In genomic region chr1:133165111-133165510, GRCm38 (mm10) we compare ENCODE assay signal across 8 mouse cellular contexts. TPM values are rescaled to one million over a fixed set of nuclear protein-coding genes. Genes with fewer than 3 reads are reported as not detected.
DNase-seq lines count a peak whose midpoint lies in the region; ATAC-seq and TF ChIP-seq lines count a peak whose summit lies in the region.

No protein-coding gene starts in this region.

- no peak overlapping the region for H3K27ac ChIP-seq in forebrain, embryonic 11.5 days (ENCODE audit: low read depth, low read length)
- no peak overlapping the region for H3K27ac ChIP-seq in forebrain, postnatal 0 days (ENCODE audit: low read depth, low read length)
- H3K27ac ChIP-seq in hindbrain, postnatal 0 days = no peak overlapping the region
- H3K27ac ChIP-seq in midbrain, embryonic 12.5 days (replicated peaks) = no peak overlapping the region

- H3K36me3 ChIP-seq in forebrain, embryonic 11.5 days (ENCODE audit: control insufficient read depth, insufficient read depth, low read length) = no peaks in the 10 kb centered on the region
- H3K36me3 ChIP-seq in forebrain, postnatal 0 days (ENCODE audit: insufficient read depth) = no peaks in the 10 kb centered on the region
- no peaks in the 10 kb centered on the region for H3K36me3 ChIP-seq in hindbrain, postnatal 0 days (ENCODE audit: insufficient read depth, low read length)
- no peaks in the 10 kb centered on the region for H3K36me3 ChIP-seq in midbrain, embryonic 12.5 days

- ATAC-seq in forebrain, embryonic 11.5 days (replicated peaks; ENCODE audit: low FRiP score) = no peak
- ATAC-seq in forebrain, postnatal 0 days = no peak
- no peak for ATAC-seq in hindbrain, postnatal 0 days
- no peak for ATAC-seq in midbrain, embryonic 12.5 days (ENCODE audit: low FRiP score, low read depth)
- ATAC-seq in erythroblast, adult 5-6 weeks (replicated peaks; ENCODE audit: low FRiP score, poor library complexity, severe bottlenecking) = no peak

- H3K4me1 ChIP-seq in forebrain, embryonic 11.5 days (replicated peaks; ENCODE audit: control insufficient read depth, insufficient read depth, low read length) = peaks cover 10% of the 10 kb centered on the region; the same call in 1 of the 2 replicates
- no peaks in the 10 kb centered on the region for H3K4me1 ChIP-seq in forebrain, postnatal 0 days (ENCODE audit: insufficient read depth)
- no peaks in the 10 kb centered on the region; the same call in 1 of the 2 replicates for H3K4me1 ChIP-seq in hindbrain, postnatal 0 days (ENCODE audit: insufficient read depth, low read length)
- H3K4me1 ChIP-seq in midbrain, embryonic 12.5 days = peaks cover 28% of the 10 kb centered on the region

- peaks cover 36% of the 10 kb centered on the region for H3K27me3 ChIP-seq in forebrain, embryonic 11.5 days (ENCODE audit: control insufficient read depth, insufficient read depth, low read length)
- H3K27me3 ChIP-seq in forebrain, postnatal 0 days (ENCODE audit: insufficient read depth, low read length) = peaks cover 25% of the 10 kb centered on the region
- no peaks in the 10 kb centered on the region; the same call in 1 of the 2 replicates for H3K27me3 ChIP-seq in hindbrain, postnatal 0 days (ENCODE audit: insufficient read depth, low read length)
- H3K27me3 ChIP-seq in midbrain, embryonic 12.5 days = peaks cover 70% of the 10 kb centered on the region

- no peak overlapping the region for H3K9ac ChIP-seq in forebrain, embryonic 11.5 days (ENCODE audit: low read length)
- H3K9ac ChIP-seq in forebrain, postnatal 0 days = no peak overlapping the region
- no peak overlapping the region for H3K9ac ChIP-seq in hindbrain, postnatal 0 days (replicated peaks; ENCODE audit: low read length)
- no peak overlapping the region; the same call in 1 of the 2 replicates for H3K9ac ChIP-seq in midbrain, embryonic 12.5 days (replicated peaks)

- DNase-seq in forebrain, embryonic 11.5 days (ENCODE audit: low spot score) = no peak
- no peak for DNase-seq in forebrain, postnatal 0 days
- peak; percentile 42 for DNase-seq in A20 (ENCODE audit: low read depth, low spot score)
- DNase-seq in hindbrain, postnatal 0 days (ENCODE audit: low spot score) = no peak
- DNase-seq in left cerebral cortex, adult 8-10 months (ENCODE audit: low spot score in 2 of 2) = no peak
- no peak for DNase-seq in adrenal gland, postnatal 14 days

- no peaks in the 10 kb centered on the region for H3K9me3 ChIP-seq in forebrain, embryonic 11.5 days (ENCODE audit: control insufficient read depth, low read length)
- H3K9me3 ChIP-seq in forebrain, postnatal 0 days (ENCODE audit: low read length) = no peaks in the 10 kb centered on the region
- H3K9me3 ChIP-seq in hindbrain, postnatal 0 days (ENCODE audit: low read length) = no peaks in the 10 kb centered on the region
- H3K9me3 ChIP-seq in midbrain, embryonic 12.5 days = no peaks in the 10 kb centered on the region

- TF ChIP-seq CTCF in forebrain, postnatal 0 days (IDR thresholded peaks at IDR 0.05; ENCODE audit: low read depth) = no peak
- TF ChIP-seq CTCF in hindbrain, postnatal 0 days (IDR thresholded peaks at IDR 0.05; ENCODE audit: low read depth) = no peak

- WGBS in forebrain, embryonic 11.5 days = 39% methylated on average over 11 of the region's 11 CpGs
- WGBS in forebrain, postnatal 0 days = 40% methylated on average over 11 of the region's 11 CpGs
- 40% methylated on average over 11 of the region's 11 CpGs for WGBS in hindbrain, postnatal 0 days
- 38% methylated on average over 11 of the region's 11 CpGs for WGBS in midbrain, embryonic 12.5 days

- no peak overlapping the region for H3K4me2 ChIP-seq in forebrain, embryonic 11.5 days (ENCODE audit: low read depth, low read length, severe bottlenecking)
- no peak overlapping the region for H3K4me2 ChIP-seq in forebrain, postnatal 0 days (ENCODE audit: low read depth)
- peak overlapping the region; percentile 98 for H3K4me2 ChIP-seq in hindbrain, postnatal 0 days (ENCODE audit: low read depth, low read length)
- peak overlapping the region; percentile 97 for H3K4me2 ChIP-seq in midbrain, embryonic 12.5 days (replicated peaks)

- peak overlapping the region; percentile 52; the same call in 1 of the 2 replicates for H3K4me3 ChIP-seq in forebrain, embryonic 11.5 days (ENCODE audit: low read depth, low read length)
- H3K4me3 ChIP-seq in forebrain, postnatal 0 days (ENCODE audit: low read depth, low read length) = no peak overlapping the region
- H3K4me3 ChIP-seq in hindbrain, postnatal 0 days (ENCODE audit: low read length) = no peak overlapping the region
- 0 out of 2 replicates have a peak overlapping the region, but pooled peaks have one; percentile 60 for H3K4me3 ChIP-seq in midbrain, embryonic 12.5 days

RNA-seq across cellular contexts. Expression of gene Plekha6, which starts 1.1 kb away (rescaled TPM):
- polyA plus RNA-seq in forebrain, embryonic 11.5 days (2014; fragmentation: Nextera tagmentation; extraction: Ambion mirVana) = 16.2 and 18.8 TPM in 2 replicates
- 23.2 and 28.6 TPM in 2 replicates for total RNA-seq in forebrain, postnatal 0 days (2014; rRNA removed)
- polyA plus RNA-seq in forebrain, postnatal 0 days (2015; fragmentation: Nextera tagmentation; extraction: Ambion mirVana) = 3.4 and 5.7 TPM in 2 replicates
- 41.0 and 44.1 TPM in 2 replicates for total RNA-seq in hindbrain, postnatal 0 days (2014; rRNA removed)
- polyA plus RNA-seq in hindbrain, postnatal 0 days (2015; fragmentation: Nextera tagmentation; extraction: Ambion mirVana) = 9.7 TPM in 2 replicates
- 27.7 and 36.1 TPM in 2 replicates for polyA plus RNA-seq in midbrain, embryonic 12.5 days (2016; fragmentation: Nextera tagmentation; extraction: Ambion mirVana)
- total RNA-seq in left cerebral cortex, adult 8-10 months (2022) = 10 to 100 TPM; 83.6 to 89.6 (median 88.4) TPM
- 0.63 TPM in 1 of 2 replicates, not detected in the other for total RNA-seq in erythroblast, adult 5-6 weeks (2015; ENCODE audit: low replicate concordance)
- total RNA-seq in erythroblast, adult 5-6 weeks (2017; ENCODE audit: low replicate concordance) = 0.68 and 0.98 TPM in 2 replicates
- 15.4 and 21.6 TPM in 2 replicates for total RNA-seq in adrenal gland, postnatal 14 days (2021)

RNA-seq across cellular contexts. Expression of gene Ppp1r15b, which starts 34.2 kb away (rescaled TPM):
- polyA plus RNA-seq in forebrain, embryonic 11.5 days (2014; fragmentation: Nextera tagmentation; extraction: Ambion mirVana) = 62.8 and 69.7 TPM in 2 replicates
- total RNA-seq in forebrain, postnatal 0 days (2014; rRNA removed) = 35.0 and 49.5 TPM in 2 replicates
- 13.9 and 18.7 TPM in 2 replicates for polyA plus RNA-seq in forebrain, postnatal 0 days (2015; fragmentation: Nextera tagmentation; extraction: Ambion mirVana)
- 37.4 and 46.9 TPM in 2 replicates for total RNA-seq in hindbrain, postnatal 0 days (2014; rRNA removed)
- polyA plus RNA-seq in hindbrain, postnatal 0 days (2015; fragmentation: Nextera tagmentation; extraction: Ambion mirVana) = 15.9 and 17.0 TPM in 2 replicates
- polyA plus RNA-seq in midbrain, embryonic 12.5 days (2016; fragmentation: Nextera tagmentation; extraction: Ambion mirVana) = 52.7 and 57.9 TPM in 2 replicates
- 10 to 100 TPM; 41.0 to 43.6 (median 42.0) TPM for total RNA-seq in left cerebral cortex, adult 8-10 months (2022)
- 37.1 and 44.3 TPM in 2 replicates for total RNA-seq in erythroblast, adult 5-6 weeks (2015; ENCODE audit: low replicate concordance)
- total RNA-seq in erythroblast, adult 5-6 weeks (2017; ENCODE audit: low replicate concordance) = 72.2 and 83.8 TPM in 2 replicates
- total RNA-seq in adrenal gland, postnatal 14 days (2021) = 84.9 and 95.0 TPM in 2 replicates

Comparison
In these comparisons a context has a peak if more than half of its experiments do, and no peak if none do; other contexts are left out.
1. H3K4me3 ChIP-seq: peak in forebrain, embryonic 11.5 days (single experiment) and midbrain, embryonic 12.5 days (single experiment); none in forebrain, postnatal 0 days (single experiment) and hindbrain, postnatal 0 days (single experiment).
2. H3K4me2 ChIP-seq: peak in hindbrain, postnatal 0 days (single experiment) and midbrain, embryonic 12.5 days (single experiment); none in forebrain, embryonic 11.5 days (single experiment) and forebrain, postnatal 0 days (single experiment).